Mouse (Mus musculus): ENCODE measurements at regions not wholly inside any gene's neighbourhood (a gene's known extent, or its start where the extent isn't known, plus 50 kb on each side); places are given as distances from the start of the nearest gene placed in this dataset.

DNA sequence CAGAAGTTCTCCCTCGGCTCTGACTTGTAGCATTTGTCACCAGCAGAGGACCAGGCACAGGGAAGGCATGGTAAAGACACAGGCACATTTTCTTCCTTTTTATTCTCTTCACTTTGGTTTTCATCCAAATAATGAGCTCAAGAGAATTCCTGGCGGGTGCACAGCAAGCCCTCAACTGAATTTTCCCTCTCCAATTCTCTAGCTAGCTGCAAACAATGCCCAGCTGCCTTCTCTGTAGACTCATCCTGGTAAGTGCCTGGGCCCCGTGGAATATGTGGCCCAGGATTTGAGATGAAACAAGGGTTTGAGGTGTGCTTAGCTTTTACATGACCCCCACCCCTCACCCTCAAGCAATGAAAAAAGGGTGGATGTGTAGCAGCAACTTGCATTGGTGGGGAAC lies 90.4 kb downstream of the Otol1 start:
- Histone ChIP-seq H3K4me3 (ENCODE audit: insufficient read depth, poor library complexity, severe bottlenecking) (no peak overlapping the region), H3ac (ENCODE audit: control insufficient read depth, insufficient read length, low read depth) (no peak overlapping the region), H3K36me3 (ENCODE audit: control insufficient read depth, insufficient read depth) (no peaks in the 10 kb centered on the region), H3K79me2 (ENCODE audit: control insufficient read depth, insufficient read depth) (no peaks in the 10 kb centered on the region), H3K79me3 (ENCODE audit: low read depth) (no peaks in the 10 kb centered on the region), H3K27me3 (ENCODE audit: control insufficient read depth, insufficient read depth, insufficient read length) (no peaks in the 10 kb centered on the region)
- TF ChIP-seq CTCF (IDR thresholded peaks at IDR 0.05; ENCODE audit: control insufficient read depth, insufficient read depth, insufficient read length) (no peak), USF1 (IDR thresholded peaks at IDR 0.05; ENCODE audit: low read depth) (no peak), FOSL1 (IDR thresholded peaks at IDR 0.05; ENCODE audit: insufficient read depth, low read length, poor library complexity, severe bottlenecking) (no peak), MAX (IDR thresholded peaks at IDR 0.05) (no peak), CEBPB (IDR thresholded peaks at IDR 0.05; ENCODE audit: low read depth) (no peak), MYOG (IDR thresholded peaks at IDR 0.05; ENCODE audit: control insufficient read depth, extremely low read depth, insufficient read length) (no peak), MYOD1 (IDR thresholded peaks at IDR 0.05; ENCODE audit: control insufficient read depth, insufficient read length, low read depth) (no peak)

DNA sequence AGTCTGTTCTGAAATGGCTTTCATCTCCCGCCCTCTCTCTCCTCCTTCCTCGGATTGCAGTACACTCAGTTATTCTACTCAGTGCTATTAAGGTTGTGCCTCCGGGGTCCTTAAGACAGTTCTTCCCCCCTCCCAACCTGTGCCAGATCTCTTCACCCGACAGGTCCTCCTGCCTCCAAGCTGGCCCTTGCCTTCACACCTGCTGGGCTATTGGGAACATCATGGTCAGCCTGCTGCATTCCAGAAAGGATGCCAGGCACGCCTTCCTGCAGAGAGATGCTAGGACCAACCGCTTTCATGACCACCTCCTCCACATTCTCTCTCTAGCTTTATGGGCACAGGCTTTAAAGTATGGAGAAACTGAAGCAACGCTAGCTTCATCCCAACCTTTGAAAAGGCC lies 94.7 kb downstream of the Otol1 start:
- Histone ChIP-seq H3K4me3 (ENCODE audit: insufficient read depth, poor library complexity, severe bottlenecking) (no peak overlapping the region), H3ac (ENCODE audit: control insufficient read depth, insufficient read length, low read depth) (no peak overlapping the region), H3K79me2 (ENCODE audit: control insufficient read depth, insufficient read depth) (no peaks in the 10 kb centered on the region), H3K36me3 (ENCODE audit: control insufficient read depth, insufficient read depth) (no peaks in the 10 kb centered on the region), H3K27me3 (ENCODE audit: control insufficient read depth, insufficient read depth, insufficient read length) (no peaks in the 10 kb centered on the region), H3K79me3 (ENCODE audit: low read depth) (no peaks in the 10 kb centered on the region)
- no peak for TF ChIP-seq USF1 (IDR thresholded peaks at IDR 0.05; ENCODE audit: low read depth)
- TF ChIP-seq MYOD1 (IDR thresholded peaks at IDR 0.05; ENCODE audit: control insufficient read depth, insufficient read length, low read depth), result no peak
- no peak for TF ChIP-seq MYOG (IDR thresholded peaks at IDR 0.05; ENCODE audit: control insufficient read depth, extremely low read depth, insufficient read length)

GRCm38 (mm10) chr3:70102593-70103213 lies 95.3 kb downstream of the Otol1 start:
- no peak overlapping the region for H3K4me3 ChIP-seq (ENCODE audit: insufficient read depth, poor library complexity, severe bottlenecking)
- no peaks in the 10 kb centered on the region for H3K36me3 ChIP-seq (ENCODE audit: control insufficient read depth, insufficient read depth)
- no peaks in the 10 kb centered on the region for H3K79me3 ChIP-seq (ENCODE audit: low read depth)
- H3ac ChIP-seq (ENCODE audit: control insufficient read depth, insufficient read length, low read depth), result no peak overlapping the region
- no peaks in the 10 kb centered on the region for H3K79me2 ChIP-seq (ENCODE audit: control insufficient read depth, insufficient read depth)
- no peaks in the 10 kb centered on the region for H3K27me3 ChIP-seq (ENCODE audit: control insufficient read depth, insufficient read depth, insufficient read length)
- TF ChIP-seq USF1 (IDR thresholded peaks at IDR 0.05; ENCODE audit: low read depth) (no peak), CTCF (IDR thresholded peaks at IDR 0.05; ENCODE audit: control insufficient read depth, insufficient read depth, insufficient read length) (no peak), MAX (IDR thresholded peaks at IDR 0.05) (no peak), MYOG (IDR thresholded peaks at IDR 0.05; ENCODE audit: control insufficient read depth, extremely low read depth, insufficient read length) (no peak), FOSL1 (IDR thresholded peaks at IDR 0.05; ENCODE audit: insufficient read depth, low read length, poor library complexity, severe bottlenecking) (no peak), CEBPB (IDR thresholded peaks at IDR 0.05; ENCODE audit: low read depth) (no peak)

DNA sequence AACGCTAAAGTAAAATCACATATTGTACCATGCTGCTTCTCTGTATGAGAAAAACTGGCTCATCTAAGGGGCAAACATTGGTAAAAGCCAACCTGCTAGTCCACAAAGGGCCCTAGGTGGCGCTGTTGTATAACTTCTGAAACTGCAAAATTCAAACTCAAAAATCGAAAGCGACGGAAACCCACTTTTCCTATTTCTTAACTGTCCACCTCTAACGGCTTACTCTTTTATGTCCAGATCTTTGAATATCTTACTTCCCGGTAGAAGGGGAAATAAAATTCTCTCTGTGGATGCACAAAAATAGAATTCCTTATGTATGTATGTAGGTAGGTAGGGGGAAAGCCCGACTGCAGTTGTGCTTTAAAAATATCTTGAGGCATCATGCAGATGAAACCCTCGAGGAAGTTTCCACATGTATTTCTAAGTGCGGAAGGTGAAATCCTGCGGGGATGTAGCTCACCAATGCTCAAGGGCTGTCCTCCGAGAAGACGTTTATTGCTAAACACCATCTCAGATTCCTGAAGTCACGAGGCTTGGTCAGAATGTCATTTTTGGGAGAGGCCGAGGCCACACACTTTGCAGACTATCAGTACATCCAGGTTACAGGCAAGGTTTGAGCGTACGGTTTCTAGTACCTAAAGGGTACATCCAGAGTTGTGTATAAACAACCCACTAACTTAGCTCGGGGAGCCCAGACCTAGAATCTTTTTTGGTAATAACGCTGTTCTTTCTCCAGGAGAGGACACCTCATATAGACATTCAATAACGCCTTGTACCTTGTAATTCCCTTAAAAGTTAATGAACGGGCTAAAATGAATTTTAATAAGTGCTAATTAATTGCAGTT lies 96.8 kb downstream of the Otol1 start:
- Histone ChIP-seq H3K79me2 (ENCODE audit: control insufficient read depth, insufficient read depth) (no peaks in the 10 kb centered on the region), H3K36me3 (ENCODE audit: control insufficient read depth, insufficient read depth) (no peaks in the 10 kb centered on the region), H3K4me3 (ENCODE audit: insufficient read depth, poor library complexity, severe bottlenecking) (no peak overlapping the region), H3K27me3 (ENCODE audit: control insufficient read depth, insufficient read depth, insufficient read length) (no peaks in the 10 kb centered on the region), H3ac (ENCODE audit: control insufficient read depth, insufficient read length, low read depth) (peak overlapping the region; percentile 69), H3K79me3 (ENCODE audit: low read depth) (no peaks in the 10 kb centered on the region)
- TF ChIP-seq MYOD1 (IDR thresholded peaks at IDR 0.05; ENCODE audit: control insufficient read depth, insufficient read length, low read depth) (no peak), CTCF (IDR thresholded peaks at IDR 0.05; ENCODE audit: control insufficient read depth, insufficient read depth, insufficient read length) (peak; percentile 31)

DNA sequence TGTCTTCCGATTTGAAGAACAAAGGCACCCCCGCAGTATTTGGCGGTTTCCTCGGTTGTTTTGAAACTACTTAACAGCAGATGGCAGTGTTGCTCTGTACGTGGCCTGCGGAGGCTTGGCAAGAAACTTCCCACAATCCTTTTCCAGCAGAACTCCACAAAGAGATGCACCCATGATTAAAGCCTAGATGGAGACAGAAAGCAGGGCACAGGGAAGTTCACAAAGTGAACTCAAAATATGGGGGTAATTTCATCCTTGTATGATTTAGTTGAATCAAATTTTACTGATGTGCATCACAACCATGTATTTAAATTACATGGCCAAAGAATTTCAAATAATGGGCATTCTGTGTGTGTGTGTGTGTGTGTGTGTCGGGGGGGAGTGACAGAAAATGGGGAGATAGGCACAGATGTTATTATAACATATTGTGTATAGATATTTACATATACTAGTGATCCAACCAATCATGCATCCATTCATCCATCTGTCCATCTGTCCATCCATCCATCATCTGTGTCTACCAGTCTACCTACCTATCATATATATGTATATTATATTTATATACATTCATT lies 97.5 kb downstream of the Otol1 start:
- H3ac ChIP-seq (ENCODE audit: control insufficient read depth, insufficient read length, low read depth), result no peak overlapping the region
- H3K79me3 ChIP-seq (ENCODE audit: low read depth), result no peaks in the 10 kb centered on the region
- H3K79me2 ChIP-seq (ENCODE audit: control insufficient read depth, insufficient read depth), result no peaks in the 10 kb centered on the region
- H3K27me3 ChIP-seq (ENCODE audit: control insufficient read depth, insufficient read depth, insufficient read length), result no peaks in the 10 kb centered on the region
- H3K4me3 ChIP-seq (ENCODE audit: insufficient read depth, poor library complexity, severe bottlenecking), result no peak overlapping the region
- TF ChIP-seq CTCF (IDR thresholded peaks at IDR 0.05; ENCODE audit: control insufficient read depth, insufficient read depth, insufficient read length) (peak; percentile 20), MYOG (IDR thresholded peaks at IDR 0.05; ENCODE audit: control insufficient read depth, extremely low read depth, insufficient read length) (no peak)
- no peaks in the 10 kb centered on the region for H3K36me3 ChIP-seq (ENCODE audit: control insufficient read depth, insufficient read depth)

GRCm38 (mm10) chr3:70105561-70105960 lies 98.1 kb downstream of the Otol1 start:
- H3K79me3 ChIP-seq (ENCODE audit: low read depth), result no peaks in the 10 kb centered on the region
- no peak for TF ChIP-seq MYOG (IDR thresholded peaks at IDR 0.05; ENCODE audit: control insufficient read depth, extremely low read depth, insufficient read length)
- TF ChIP-seq FOSL1 (IDR thresholded peaks at IDR 0.05; ENCODE audit: insufficient read depth, low read length, poor library complexity, severe bottlenecking), result no peak
- no peak for TF ChIP-seq CEBPB (IDR thresholded peaks at IDR 0.05; ENCODE audit: low read depth)
- no peaks in the 10 kb centered on the region for H3K79me2 ChIP-seq (ENCODE audit: control insufficient read depth, insufficient read depth)
- H3ac ChIP-seq (ENCODE audit: control insufficient read depth, insufficient read length, low read depth), result no peak overlapping the region
- no peak overlapping the region for H3K4me3 ChIP-seq (ENCODE audit: insufficient read depth, poor library complexity, severe bottlenecking)
- H3K36me3 ChIP-seq (ENCODE audit: control insufficient read depth, insufficient read depth), result no peaks in the 10 kb centered on the region
- no peaks in the 10 kb centered on the region for H3K27me3 ChIP-seq (ENCODE audit: control insufficient read depth, insufficient read depth, insufficient read length)
